Mouse (Mus musculus) erythroblast, embryonic 14.5 days (primary cell): ENCODE data around the gene Prkch.

Source experiments
- GATA1 ChIP-seq: IDR thresholded peaks from 2 replicates; pipeline ENCODE4 v1.6.1; 2012; ENCODE audit warnings: low read length, inconsistent platforms, mixed read lengths
- TAL1 ChIP-seq: IDR thresholded peaks from 3 replicates; pipeline ENCODE4 v1.6.1; 2012; ENCODE audit warnings: low read length, inconsistent platforms, mixed read lengths

GRCm38 (mm10) chr12:73720466-73720865, 135.9 kb downstream of the Prkch start:
- TF ChIP-seq TAL1 (no peak), GATA1 (no peak)
